Mouse (Mus musculus) hindbrain, embryonic 13.5 days (tissue): ENCODE measurements around the gene Ces2e. TPM values are rescaled to one million over a fixed set of nuclear protein-coding genes. Genes with fewer than 3 reads are reported as not detected.
"Not testable (repeated sequence)": the region's sequence is repeated elsewhere in the genome, so short reads cannot be mapped to it uniquely, and the experiment has no call there.

Source experiments
- ATAC-seq: fragments of 200-750 bp; cut with Nextera tagmentation; 2 replicates; pipeline ENCODE4 v1.8.0; 2017; ENCODE audit warnings: moderate TSS enrichment; ENCODE audit not compliant: low FRiP score
- H3K27ac ChIP-seq: fragments of 300-500 bp; sonication (generic); 2 replicates; pipeline ENCODE4 v1.5.1; 2015; ENCODE audit warnings: inconsistent platforms, mild to moderate bottlenecking, moderate library complexity
- H3K27me3 ChIP-seq: fragments of 300-500 bp; sonication (generic); 2 replicates; pipeline ENCODE4 v1.6.1; 2015; ENCODE audit warnings: mild to moderate bottlenecking, inconsistent platforms
- H3K36me3 ChIP-seq: fragments of 300-500 bp; sonication (generic); 2 replicates; pipeline ENCODE4 v1.6.1; 2015; ENCODE audit warnings: mild to moderate bottlenecking, inconsistent platforms
- H3K4me1 ChIP-seq: fragments of 300-500 bp; sonication (generic); replicated peaks from 2 replicates; pipeline ENCODE4 v1.6.1; 2015; ENCODE audit warnings: inconsistent platforms
- H3K4me2 ChIP-seq: fragments of 300-500 bp; sonication (generic); 2 replicates; pipeline ENCODE4 v1.6.1; 2015; ENCODE audit warnings: inconsistent platforms, mild to moderate bottlenecking, moderate library complexity
- H3K4me3 ChIP-seq: fragments of 300-500 bp; sonication (generic); 2 replicates; pipeline ENCODE4 v1.5.1; 2015; ENCODE audit warnings: mild to moderate bottlenecking, inconsistent platforms
- H3K9ac ChIP-seq: fragments of 300-500 bp; sonication (generic); 2 replicates; pipeline ENCODE4 v1.6.1; 2015; ENCODE audit warnings: mild to moderate bottlenecking, inconsistent platforms
- H3K9me3 ChIP-seq: fragments of 300-500 bp; sonication (generic); 2 replicates; pipeline ENCODE4 v1.6.1; 2016; ENCODE audit warnings: inconsistent platforms
- WGBS: fragments of 180-500 bp; shearing (Covaris S2); methylation state at CpG from one replicate; pipeline ENCODE4 v1.1.7; 2015; 5-methylcytosine and 5-hydroxymethylcytosine counted together
- polyA plus RNA-seq: library from polyadenylated mRNA; unstranded; fragments of >200 nt; fragmentation: Nextera tagmentation; extraction: Ambion mirVana; gene quantifications from 2 replicates; pipeline ENCODE4 v1.2.1, GENCODE M21; 2015

The Ces2e gene
- not detected in 2 replicates for polyA plus RNA-seq

DNA sequence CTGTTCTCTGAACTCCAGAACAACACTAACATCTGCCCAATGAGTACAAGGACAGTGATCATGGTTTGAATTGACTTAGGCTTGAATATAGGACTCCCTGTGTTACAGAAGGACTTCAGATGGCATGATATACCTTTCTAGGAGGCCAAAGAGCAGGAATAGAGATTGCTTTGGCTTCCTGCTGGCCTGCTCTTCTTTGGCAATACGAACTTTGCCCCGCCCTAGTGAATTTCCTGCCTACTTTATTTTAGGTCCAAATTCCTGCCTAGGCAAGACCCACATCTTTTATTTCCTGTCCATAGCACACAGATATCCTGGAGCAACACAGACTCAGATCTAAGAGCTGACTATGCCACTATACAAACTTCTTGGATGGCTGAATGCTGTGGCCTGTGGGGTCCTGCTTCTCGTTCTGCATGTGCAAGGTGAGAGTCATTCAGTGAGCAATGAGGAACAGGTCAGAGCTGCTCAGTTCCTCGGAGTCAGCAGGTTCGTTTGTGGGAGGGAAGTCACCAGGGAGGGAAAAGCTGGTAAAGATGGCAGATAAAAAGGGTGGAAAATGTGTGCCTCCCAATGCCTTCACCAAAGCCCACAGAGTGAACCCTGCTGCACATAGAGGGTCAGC lies at the start of gene Ces2e:
Gene Ces2e, plus strand, starts transcription at position 289 of the 625 bp plus-strand sequence.
- ATAC-seq, result no peak
- Histone ChIP-seq H3K4me3 (no peak within 1 kb of the TSS), H3K27me3 (no peaks in the 10 kb centered on the region), H3K4me1 (no peaks in the 10 kb centered on the region), H3K27ac (no peak within 1 kb of the TSS), H3K9me3 (no peaks in the 10 kb centered on the region), H3K9ac (no peak within 1 kb of the TSS), H3K36me3 (no peaks in the 10 kb centered on the region), H3K4me2 (no peak within 1 kb of the TSS)
- 76% methylated on average over 5 of the region's 5 CpGs for WGBS

DNA sequence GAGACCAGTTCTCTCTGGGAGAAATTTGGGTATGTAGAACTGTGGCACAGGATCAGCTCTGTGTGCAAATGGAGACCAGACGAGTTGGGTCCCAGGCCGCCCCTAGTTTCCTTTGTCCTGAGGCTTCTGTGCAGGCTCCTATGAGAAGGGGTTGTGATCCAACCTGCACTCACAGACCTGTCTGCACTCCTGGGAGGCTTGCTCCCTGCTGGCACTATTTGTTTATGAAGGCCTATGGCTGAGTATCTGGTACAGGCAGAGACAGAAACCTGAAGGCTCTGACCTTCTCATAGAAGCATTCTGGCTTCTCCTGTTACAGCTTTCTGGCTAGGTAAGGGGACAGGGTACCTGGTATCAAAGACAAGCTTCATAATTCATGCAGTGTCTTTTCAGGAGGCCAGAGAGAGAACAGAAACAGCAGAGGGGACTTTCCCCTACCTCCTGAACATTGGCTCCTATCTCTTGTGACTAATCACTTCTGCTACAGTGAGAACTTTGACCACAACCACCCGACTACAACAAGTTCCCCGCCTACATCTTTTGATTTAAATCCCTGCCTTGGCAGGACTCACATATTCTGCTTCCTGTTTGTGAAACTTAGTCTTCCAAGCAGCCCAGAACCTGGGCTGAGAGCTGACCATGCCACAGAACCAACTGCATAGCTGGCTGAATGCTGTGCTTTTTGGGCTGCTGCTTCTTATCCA lies 39.7 kb upstream of the Ces2e start:
- not testable (repeated sequence) for H3K4me1 ChIP-seq, H3K36me3 ChIP-seq, ATAC-seq, H3K4me3 ChIP-seq, H3K9ac ChIP-seq, H3K27ac ChIP-seq, H3K4me2 ChIP-seq, H3K9me3 ChIP-seq, H3K27me3 ChIP-seq
- no CpG with 5 or more reads among the region's 4 CpGs for WGBS

DNA sequence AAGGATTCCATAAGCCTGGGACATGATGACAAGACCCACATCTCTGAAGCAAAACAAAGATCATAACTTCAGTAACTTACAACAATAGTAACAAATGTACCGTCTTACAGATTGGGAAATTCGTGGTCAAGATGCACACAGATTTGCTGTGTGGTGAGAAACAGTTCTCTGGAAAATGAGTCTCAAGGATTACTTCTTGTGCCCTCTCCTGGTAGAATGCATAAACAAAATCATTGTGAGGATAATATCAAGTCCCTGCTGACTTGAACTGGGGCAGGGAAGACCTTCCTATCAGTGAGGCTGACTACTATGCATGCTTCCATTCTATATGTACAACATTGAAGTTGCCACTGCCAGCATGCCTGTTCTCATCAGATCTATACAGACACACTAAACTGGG lies 24.3 kb upstream of the Ces2e start:
- Histone ChIP-seq H3K4me1 (no peaks in the 10 kb centered on the region), H3K36me3 (no peaks in the 10 kb centered on the region)
- no peak for ATAC-seq

DNA sequence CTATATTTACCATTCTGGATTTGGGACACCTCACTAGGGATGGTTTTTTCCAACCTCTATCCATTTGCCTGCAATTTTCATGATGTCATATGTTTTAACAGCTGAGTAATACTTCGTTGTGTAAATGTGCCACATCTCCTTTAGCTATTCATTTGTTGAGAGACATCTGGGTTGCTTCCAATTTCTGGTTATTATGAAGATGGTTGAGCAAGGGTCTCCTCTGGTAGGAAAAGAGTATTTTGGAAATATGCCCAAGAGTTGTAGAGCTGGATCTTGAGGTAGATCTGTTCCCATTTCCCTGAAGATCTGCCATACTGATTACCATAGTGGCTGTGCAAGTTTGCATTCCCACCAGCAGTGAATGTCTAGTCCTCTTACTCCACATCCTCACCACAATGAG lies 18.9 kb upstream of the Ces2e start:
- no peak overlapping the region for H3K9ac ChIP-seq
- no peak for ATAC-seq

More for the DNA sequence above, 24.3 kb upstream of the Ces2e start:
- no peak overlapping the region for H3K4me2 ChIP-seq
- no peak overlapping the region for H3K27ac ChIP-seq
- no peak overlapping the region for H3K4me3 ChIP-seq
- no peaks in the 10 kb centered on the region for H3K9me3 ChIP-seq
- no peak overlapping the region for H3K9ac ChIP-seq
- 92% methylated on average over 2 of the region's 2 CpGs for WGBS
- H3K27me3 ChIP-seq, result no peaks in the 10 kb centered on the region

DNA sequence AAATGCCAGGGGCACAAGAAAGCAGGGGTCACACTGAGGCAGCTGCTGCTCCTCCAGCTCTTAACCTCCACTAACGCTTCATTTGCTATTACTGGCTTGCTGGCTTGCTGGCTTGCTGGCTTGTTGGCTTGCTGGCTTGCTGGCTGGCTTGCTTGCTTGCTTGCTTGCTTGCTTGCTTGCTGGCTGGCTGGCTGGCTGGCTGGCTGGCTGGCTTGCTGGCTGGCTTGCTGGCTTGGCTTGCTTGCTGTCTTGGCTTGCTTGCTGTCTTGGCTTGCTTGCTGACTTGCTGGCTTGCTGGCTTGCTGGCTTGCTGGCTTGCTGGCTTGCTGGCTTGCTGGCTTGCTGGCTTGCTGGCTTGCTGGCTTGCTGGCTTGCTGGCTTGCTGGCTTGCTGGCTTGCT lies 17.0 kb upstream of the Ces2e start:
- H3K4me1 ChIP-seq, H3K27ac ChIP-seq, H3K9me3 ChIP-seq, H3K36me3 ChIP-seq, H3K27me3 ChIP-seq, H3K4me2 ChIP-seq, ATAC-seq, H3K9ac ChIP-seq, H3K4me3 ChIP-seq: not testable (repeated sequence)
- WGBS, result 79% methylated on average over 1 of the region's 1 CpGs

More for the DNA sequence above, 18.9 kb upstream of the Ces2e start:
- H3K27me3 ChIP-seq, result no peaks in the 10 kb centered on the region
- no peaks in the 10 kb centered on the region for H3K36me3 ChIP-seq
- no peak overlapping the region for H3K4me2 ChIP-seq
- H3K9me3 ChIP-seq, result no peaks in the 10 kb centered on the region
- 54% methylated on average over 1 of the region's 1 CpGs for WGBS
- H3K4me3 ChIP-seq, result no peak overlapping the region
- no peak overlapping the region for H3K27ac ChIP-seq
- H3K4me1 ChIP-seq, result no peaks in the 10 kb centered on the region

DNA sequence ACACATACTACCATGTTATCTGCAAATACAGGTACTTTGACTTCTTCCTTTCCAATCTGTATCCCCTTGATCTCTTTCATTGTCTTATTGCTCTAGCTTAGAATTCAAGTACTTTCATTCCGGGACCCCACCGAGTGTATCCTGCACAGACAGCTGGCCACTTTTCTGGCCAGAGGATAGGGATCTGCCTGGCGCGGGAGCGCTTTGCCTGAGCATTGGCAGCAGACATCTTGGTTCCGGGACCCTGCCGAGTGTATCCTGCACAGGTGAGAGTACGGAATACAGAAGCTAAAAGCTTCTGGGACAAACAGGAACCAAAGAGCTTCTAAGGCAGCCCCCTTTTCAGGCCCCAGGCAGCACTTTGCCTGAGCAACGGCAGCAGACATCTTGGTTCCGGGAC lies 16.4 kb upstream of the Ces2e start:
- WGBS, result 93% methylated on average over 10 of the region's 10 CpGs
- H3K27me3 ChIP-seq, H3K9me3 ChIP-seq, H3K4me2 ChIP-seq, H3K36me3 ChIP-seq, ATAC-seq, H3K27ac ChIP-seq, H3K4me3 ChIP-seq, H3K9ac ChIP-seq, H3K4me1 ChIP-seq: not testable (repeated sequence)

DNA sequence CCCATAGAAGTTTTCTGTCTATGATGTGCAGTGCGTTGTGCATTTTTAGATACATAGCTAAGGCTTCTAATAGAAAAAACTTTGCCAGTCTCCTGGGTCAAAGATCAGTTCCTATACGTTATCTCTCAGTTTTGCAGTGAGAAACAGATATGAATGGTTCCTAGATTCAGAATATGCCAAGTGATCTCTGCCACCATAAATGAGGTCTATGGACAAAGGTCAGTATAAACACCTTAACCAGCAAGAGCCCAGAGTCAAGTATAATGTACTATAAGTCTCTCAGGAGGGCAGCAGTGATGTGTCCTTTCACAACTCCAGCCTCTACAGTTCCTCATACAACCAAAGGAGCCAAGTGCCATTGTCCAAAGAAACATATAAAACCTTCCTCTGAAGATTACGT lies 1.2 kb downstream of the Ces2e start:
- Histone ChIP-seq H3K27ac (no peak overlapping the region), H3K27me3 (no peaks in the 10 kb centered on the region), H3K4me2 (no peak overlapping the region), H3K4me1 (no peaks in the 10 kb centered on the region), H3K36me3 (no peaks in the 10 kb centered on the region), H3K9me3 (no peaks in the 10 kb centered on the region), H3K4me3 (no peak overlapping the region), H3K9ac (no peak overlapping the region)
- 85% methylated on average over 3 of the region's 3 CpGs for WGBS
- ATAC-seq, result no peak

DNA sequence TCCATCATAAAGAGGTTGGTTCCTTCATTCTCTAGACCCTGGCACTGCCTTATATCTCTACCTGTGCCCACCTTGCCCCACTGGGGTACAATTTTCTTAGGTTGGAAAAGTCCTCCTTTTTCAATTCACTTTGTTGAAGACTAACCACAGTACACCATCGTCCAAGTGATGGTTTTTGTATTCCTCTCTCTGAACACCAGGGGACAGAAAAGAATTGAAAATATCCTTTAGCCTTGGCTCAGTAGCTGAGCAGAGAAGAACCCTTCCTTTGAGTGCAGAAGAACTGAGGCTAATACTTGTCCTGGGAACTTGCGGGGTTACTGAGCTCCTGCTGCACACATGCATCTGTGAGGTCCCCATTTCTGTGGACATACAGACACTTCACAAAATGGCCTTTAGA lies 18.6 kb downstream of the Ces2e start:
- WGBS, result 85% methylated on average over 2 of the region's 2 CpGs
- no peaks in the 10 kb centered on the region for H3K9me3 ChIP-seq
- no peaks in the 10 kb centered on the region for H3K36me3 ChIP-seq
- H3K4me2 ChIP-seq, result no peak overlapping the region
- no peaks in the 10 kb centered on the region for H3K27me3 ChIP-seq
- H3K9ac ChIP-seq, result no peak overlapping the region
- H3K4me3 ChIP-seq, result no peak overlapping the region
- no peaks in the 10 kb centered on the region for H3K4me1 ChIP-seq
- ATAC-seq, result no peak
- H3K27ac ChIP-seq, result no peak overlapping the region

DNA sequence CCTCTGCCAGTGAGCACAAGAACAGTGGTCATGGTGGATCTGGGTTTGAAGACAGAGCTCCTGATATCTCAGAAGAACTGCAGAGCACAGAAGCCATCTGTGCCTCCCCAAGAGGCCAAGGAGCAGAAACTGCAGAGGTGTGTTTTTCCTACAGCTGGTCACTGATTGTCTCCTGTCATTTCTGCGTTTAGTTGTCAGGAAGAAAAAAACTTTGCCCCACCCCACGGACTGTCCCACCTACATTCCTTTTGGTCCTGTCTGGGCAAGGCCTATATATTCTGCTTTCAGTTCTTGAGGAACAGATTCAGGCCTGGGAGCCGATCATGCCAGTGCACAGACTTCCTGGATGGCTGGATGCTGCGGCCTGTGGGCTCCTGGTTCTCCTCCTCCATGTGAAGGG lies 21.0 kb downstream of the Ces2e start, which contains the start of gene Ces2f:
Gene Ces2f, plus strand, starts transcription at position 301 of the 400 bp plus-strand sequence.
- Histone ChIP-seq H3K27ac (no peak within 1 kb of the TSS), H3K4me2 (no peak within 1 kb of the TSS), H3K27me3 (no peaks in the 10 kb centered on the region), H3K9me3 (no peaks in the 10 kb centered on the region), H3K9ac (no peak within 1 kb of the TSS), H3K4me1 (no peaks in the 10 kb centered on the region), H3K4me3 (no peak within 1 kb of the TSS), H3K36me3 (no peaks in the 10 kb centered on the region)
- 90% methylated on average over 4 of the region's 4 CpGs for WGBS
- no peak for ATAC-seq

DNA sequence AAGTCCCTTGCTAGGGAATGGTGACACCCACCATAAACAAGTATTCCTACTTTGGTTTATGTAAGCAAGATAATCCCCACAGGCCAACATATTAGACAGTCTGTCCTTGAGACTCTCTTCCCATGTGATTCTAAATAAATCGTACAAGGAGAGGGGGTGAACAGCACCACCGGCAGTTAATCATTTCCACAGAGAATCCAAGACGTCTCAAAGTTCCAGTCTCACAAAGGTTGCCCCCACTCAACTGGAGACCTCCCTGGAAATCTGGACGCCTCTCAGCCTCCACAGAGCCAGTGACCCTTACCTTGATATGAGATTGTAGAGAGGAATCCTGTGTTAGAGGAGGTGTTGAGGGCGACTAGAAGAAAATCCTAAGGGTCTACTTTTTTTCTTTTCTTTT lies 23.0 kb downstream of the Ces2e start:
- Histone ChIP-seq H3K27ac (no peak overlapping the region), H3K4me1 (no peaks in the 10 kb centered on the region), H3K9me3 (no peaks in the 10 kb centered on the region), H3K4me2 (no peak overlapping the region), H3K36me3 (no peaks in the 10 kb centered on the region), H3K9ac (no peak overlapping the region), H3K4me3 (no peak overlapping the region), H3K27me3 (no peaks in the 10 kb centered on the region)
- no peak for ATAC-seq
- WGBS, result 80% methylated on average over 5 of the region's 5 CpGs

DNA sequence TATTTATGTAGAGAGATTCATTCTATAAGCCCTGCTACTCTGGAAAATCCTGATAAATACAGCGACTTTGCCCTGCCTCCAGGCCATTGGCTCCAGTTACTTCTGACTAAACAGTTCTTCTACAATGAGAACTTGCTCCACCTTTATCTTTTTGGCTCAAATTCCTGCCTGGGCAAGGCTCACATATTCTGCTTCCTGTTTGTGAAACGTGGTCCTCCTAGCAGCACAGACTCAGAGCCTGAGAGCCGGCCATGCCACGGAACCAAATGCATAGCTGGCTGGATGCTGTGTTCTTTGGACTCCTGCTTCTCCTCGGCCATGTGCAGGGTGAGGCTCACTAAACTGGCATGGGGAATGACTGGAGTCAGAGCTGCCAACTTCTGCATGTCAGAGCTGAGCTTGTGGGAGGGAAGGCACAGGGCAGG lies 35.5 kb downstream of the Ces2e start, which contains the start of gene Ces2g:
Gene Ces2g, plus strand, starts transcription at position 182 of the 425 bp plus-strand sequence.
- no peak for ATAC-seq
- no peaks in the 10 kb centered on the region for H3K9me3 ChIP-seq
- 83% methylated on average over 5 of the region's 5 CpGs for WGBS
- no peak within 1 kb of the TSS for H3K4me3 ChIP-seq
- no peak within 1 kb of the TSS for H3K27ac ChIP-seq
- H3K4me1 ChIP-seq, result no peaks in the 10 kb centered on the region
- H3K9ac ChIP-seq, result no peak within 1 kb of the TSS
- no peaks in the 10 kb centered on the region for H3K27me3 ChIP-seq
- no peak within 1 kb of the TSS for H3K4me2 ChIP-seq
- no peaks in the 10 kb centered on the region for H3K36me3 ChIP-seq

DNA sequence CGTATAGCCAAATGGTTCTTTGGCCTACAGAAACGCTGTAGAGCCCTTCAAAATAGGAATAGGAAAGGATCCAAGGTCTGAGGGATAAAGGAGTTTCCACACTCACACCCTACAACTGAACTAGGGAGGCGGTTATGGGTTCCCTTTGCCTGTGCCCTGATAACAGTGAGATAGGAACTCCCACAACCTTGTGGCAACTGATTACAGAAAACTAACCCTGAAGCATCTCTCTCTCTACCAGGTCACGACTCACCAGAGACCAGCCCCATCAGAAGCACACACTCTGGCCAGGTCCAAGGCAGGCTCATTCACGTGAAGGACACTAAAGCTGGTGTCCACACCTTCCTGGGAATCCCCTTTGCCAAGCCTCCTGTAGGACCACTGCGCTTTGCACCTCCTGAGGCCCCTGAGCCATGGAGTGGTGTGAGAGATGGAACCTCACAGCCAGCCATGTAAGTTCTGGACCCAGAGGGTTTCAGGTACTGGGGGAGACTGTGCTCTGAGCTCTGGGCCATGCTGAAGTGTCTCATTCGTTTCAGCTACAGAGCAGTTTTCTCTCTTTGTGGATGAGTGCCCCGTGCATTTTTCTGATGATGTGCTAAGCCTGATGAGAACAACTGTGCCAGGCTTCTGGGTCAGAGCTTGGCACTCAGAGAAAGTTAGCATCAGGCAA lies 36.3 kb downstream of the Ces2e start:
- H3K4me1 ChIP-seq, result no peaks in the 10 kb centered on the region
- no peak for ATAC-seq
- 82% methylated on average over 8 of the region's 8 CpGs for WGBS
- no peak overlapping the region for H3K27ac ChIP-seq
- H3K27me3 ChIP-seq, result no peaks in the 10 kb centered on the region
- no peaks in the 10 kb centered on the region for H3K9me3 ChIP-seq
- H3K36me3 ChIP-seq, result no peaks in the 10 kb centered on the region
- H3K4me2 ChIP-seq, result no peak overlapping the region
- H3K4me3 ChIP-seq, result no peak overlapping the region
- H3K9ac ChIP-seq, result no peak overlapping the region
